Mouse (Mus musculus): Measurements from ENCODE around the gene Pdlim3.

GRCm38 (mm10) chr8:45903659-45904058, 18.4 kb downstream of the Pdlim3 start:
- no peak for TF ChIP-seq CTCF (IDR thresholded peaks at IDR 0.05; ENCODE audit: insufficient read depth, low read depth, low read length)
- TF ChIP-seq POLR2A (IDR thresholded peaks at IDR 0.05; ENCODE audit: insufficient read depth, low read depth, low read length) = no peak
